Mouse (Mus musculus) neural tube, embryonic 13.5 days (tissue): ENCODE data around the gene Frmd4b. TPM values are rescaled to one million over a fixed set of nuclear protein-coding genes. Genes with fewer than 3 reads are reported as not detected.

Source experiments
- ATAC-seq: fragments of 200-750 bp; cut with Nextera tagmentation; 2 replicates; pipeline ENCODE4 v1.8.0; 2017; ENCODE audit warnings: low read depth, mild to moderate bottlenecking, moderate TSS enrichment, moderate library complexity
- H3K27ac ChIP-seq: fragments of 300-500 bp; sonication (generic); replicated peaks from 2 replicates; pipeline ENCODE4 v1.5.1; 2015; ENCODE audit warnings: moderate library complexity, mild to moderate bottlenecking, inconsistent platforms
- H3K27me3 ChIP-seq: fragments of 300-500 bp; sonication (generic); 2 replicates; pipeline ENCODE4 v1.6.1; 2015; ENCODE audit warnings: mild to moderate bottlenecking, inconsistent platforms
- H3K36me3 ChIP-seq: fragments of 300-500 bp; sonication (generic); 2 replicates; pipeline ENCODE4 v1.6.1; 2015; ENCODE audit warnings: mild to moderate bottlenecking, inconsistent platforms
- H3K4me1 ChIP-seq: fragments of 300-500 bp; sonication (generic); replicated peaks from 2 replicates; pipeline ENCODE4 v1.6.1; 2015; ENCODE audit warnings: inconsistent platforms
- H3K4me2 ChIP-seq: fragments of 300-500 bp; sonication (generic); 2 replicates; pipeline ENCODE4 v1.6.1; 2015; ENCODE audit warnings: inconsistent platforms, mild to moderate bottlenecking, moderate library complexity
- H3K4me3 ChIP-seq: fragments of 300-500 bp; sonication (generic); 2 replicates; pipeline ENCODE4 v1.5.1; 2015; ENCODE audit warnings: mild to moderate bottlenecking, inconsistent platforms
- H3K9ac ChIP-seq: fragments of 300-500 bp; sonication (generic); 2 replicates; pipeline ENCODE4 v1.6.1; 2015; ENCODE audit warnings: moderate library complexity, mild to moderate bottlenecking, inconsistent platforms
- H3K9me3 ChIP-seq: fragments of 300-500 bp; sonication (generic); 2 replicates; pipeline ENCODE4 v1.6.1; 2016; ENCODE audit warnings: inconsistent platforms
- WGBS: fragments of 180-500 bp; shearing (Covaris S2); methylation state at CpG from one replicate; pipeline ENCODE4 v1.1.7; 2015; 5-methylcytosine and 5-hydroxymethylcytosine counted together
- polyA plus RNA-seq: library from polyadenylated mRNA; unstranded; fragments of >200 nt; fragmentation: Nextera tagmentation; extraction: Ambion mirVana; gene quantifications from 2 replicates; pipeline ENCODE4 v1.2.1, GENCODE M21; 2015

The Frmd4b gene
- polyA plus RNA-seq, 1 experiment from 2014 or later, result 30.9 TPM

DNA sequence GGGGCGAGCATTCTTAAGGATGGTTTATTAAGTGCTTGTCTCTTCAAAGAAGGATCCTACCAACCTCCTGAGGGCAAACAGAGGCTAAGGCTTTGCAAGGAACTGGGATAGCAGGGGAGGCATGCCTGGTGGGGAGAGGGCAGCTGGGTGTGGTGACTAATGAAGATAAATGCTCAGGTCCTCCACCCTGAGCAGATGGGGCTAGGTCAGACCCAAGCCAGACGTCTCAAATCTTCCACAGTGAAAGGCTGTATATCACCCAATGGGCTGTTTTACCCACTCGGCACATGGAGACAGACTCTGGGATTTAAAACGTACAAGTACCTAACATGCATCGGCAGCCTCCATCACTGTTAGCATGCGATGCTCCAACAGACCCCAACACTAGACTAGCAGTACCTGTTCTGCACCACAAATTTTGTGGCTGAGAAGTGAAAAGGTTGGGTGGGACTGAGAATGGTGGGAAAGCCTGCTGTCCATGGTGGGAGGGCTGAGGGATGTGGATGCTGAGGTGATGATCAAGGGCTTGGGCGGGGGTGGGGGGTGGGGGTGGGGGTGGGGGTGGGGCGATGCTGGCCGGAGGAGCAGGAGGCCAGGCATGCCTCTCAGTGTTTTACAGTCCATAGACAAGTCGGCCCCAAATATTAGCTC, 214.4 kb downstream of the Frmd4b start:
- Histone ChIP-seq H3K27ac (peak overlapping the region; percentile 38), H3K36me3 (no peaks in the 10 kb centered on the region), H3K4me1 (peaks cover 57% of the 10 kb centered on the region), H3K4me2 (no peak overlapping the region), H3K9ac (no peak overlapping the region; the same call in 1 of the 2 replicates), H3K9me3 (no peaks in the 10 kb centered on the region), H3K4me3 (no peak overlapping the region), H3K27me3 (no peaks in the 10 kb centered on the region)
- ATAC-seq, result peak; percentile 52; the same call in 1 of the 2 replicates
- WGBS, result 38% methylated on average over 9 of the region's 10 CpGs

- Histone ChIP-seq H3K4me1 (peaks cover 77% of the 10 kb centered on the region), H3K27ac (no peak overlapping the region), H3K9ac (no peak overlapping the region), H3K4me3 (no peak overlapping the region), H3K9me3 (no peaks in the 10 kb centered on the region), H3K27me3 (no peaks in the 10 kb centered on the region), H3K4me2 (no peak overlapping the region), H3K36me3 (no peaks in the 10 kb centered on the region)
- no peak for ATAC-seq
- WGBS, result 90% methylated on average over 6 of the region's 6 CpGs
Observed at GRCm38 (mm10) chr6:97400446-97400845, 216.9 kb downstream of the Frmd4b start.

- no peaks in the 10 kb centered on the region for H3K36me3 ChIP-seq
- H3K27ac ChIP-seq, result no peak overlapping the region
- H3K27me3 ChIP-seq, result no peaks in the 10 kb centered on the region
- H3K4me3 ChIP-seq, result no peak overlapping the region
- no peak overlapping the region for H3K9ac ChIP-seq
- no peak for ATAC-seq
- WGBS, result 71% methylated on average over 4 of the region's 4 CpGs
- H3K9me3 ChIP-seq, result no peaks in the 10 kb centered on the region
- peaks cover 67% of the 10 kb centered on the region for H3K4me1 ChIP-seq
- no peak overlapping the region for H3K4me2 ChIP-seq
Observed at GRCm38 (mm10) chr6:97397935-97398334, 219.4 kb downstream of the Frmd4b start.

DNA sequence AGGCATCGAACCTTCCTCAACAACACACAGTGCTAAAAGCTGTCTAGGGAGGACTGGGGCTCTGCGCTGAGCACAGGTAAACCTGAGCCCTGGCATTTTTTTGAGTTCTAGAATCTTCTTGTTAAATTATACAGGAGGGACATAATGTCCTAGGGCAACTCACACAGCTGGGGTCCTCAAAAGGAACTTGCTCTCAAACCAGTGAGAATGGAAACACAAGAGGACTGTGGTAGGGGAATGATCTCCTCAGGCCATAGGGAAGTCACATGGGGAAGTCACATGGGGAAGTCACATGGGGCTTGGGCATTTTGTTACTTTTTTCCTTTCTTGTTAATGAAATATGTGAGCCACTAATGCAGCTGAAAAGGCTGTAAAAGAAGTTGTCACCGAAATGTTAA, 220.4 kb downstream of the Frmd4b start:
- H3K4me3 ChIP-seq, result no peak overlapping the region
- H3K9ac ChIP-seq, result no peak overlapping the region
- peaks cover 60% of the 10 kb centered on the region for H3K4me1 ChIP-seq
- no peaks in the 10 kb centered on the region for H3K27me3 ChIP-seq
- WGBS, result 36% methylated on average over 3 of the region's 3 CpGs
- H3K27ac ChIP-seq, result no peak overlapping the region; the same call in 1 of the 2 replicates
- H3K36me3 ChIP-seq, result no peaks in the 10 kb centered on the region
- no peak overlapping the region for H3K4me2 ChIP-seq
- peak; percentile 6; the same call in 1 of the 2 replicates for ATAC-seq
- H3K9me3 ChIP-seq, result no peaks in the 10 kb centered on the region

GRCm38 (mm10) chr6:97396351-97396956, 220.9 kb downstream of the Frmd4b start:
- H3K36me3 ChIP-seq, result no peaks in the 10 kb centered on the region
- H3K4me2 ChIP-seq, result 0 out of 2 replicates have a peak overlapping the region, but pooled peaks have one; percentile 18
- H3K4me3 ChIP-seq, result no peak overlapping the region
- no peaks in the 10 kb centered on the region for H3K9me3 ChIP-seq
- H3K4me1 ChIP-seq, result peaks cover 60% of the 10 kb centered on the region
- 10% methylated on average over 9 of the region's 9 CpGs for WGBS
- H3K27me3 ChIP-seq, result no peaks in the 10 kb centered on the region
- H3K9ac ChIP-seq, result no peak overlapping the region
- ATAC-seq, result peak; percentile 74
- peak overlapping the region; percentile 79 for H3K27ac ChIP-seq

DNA sequence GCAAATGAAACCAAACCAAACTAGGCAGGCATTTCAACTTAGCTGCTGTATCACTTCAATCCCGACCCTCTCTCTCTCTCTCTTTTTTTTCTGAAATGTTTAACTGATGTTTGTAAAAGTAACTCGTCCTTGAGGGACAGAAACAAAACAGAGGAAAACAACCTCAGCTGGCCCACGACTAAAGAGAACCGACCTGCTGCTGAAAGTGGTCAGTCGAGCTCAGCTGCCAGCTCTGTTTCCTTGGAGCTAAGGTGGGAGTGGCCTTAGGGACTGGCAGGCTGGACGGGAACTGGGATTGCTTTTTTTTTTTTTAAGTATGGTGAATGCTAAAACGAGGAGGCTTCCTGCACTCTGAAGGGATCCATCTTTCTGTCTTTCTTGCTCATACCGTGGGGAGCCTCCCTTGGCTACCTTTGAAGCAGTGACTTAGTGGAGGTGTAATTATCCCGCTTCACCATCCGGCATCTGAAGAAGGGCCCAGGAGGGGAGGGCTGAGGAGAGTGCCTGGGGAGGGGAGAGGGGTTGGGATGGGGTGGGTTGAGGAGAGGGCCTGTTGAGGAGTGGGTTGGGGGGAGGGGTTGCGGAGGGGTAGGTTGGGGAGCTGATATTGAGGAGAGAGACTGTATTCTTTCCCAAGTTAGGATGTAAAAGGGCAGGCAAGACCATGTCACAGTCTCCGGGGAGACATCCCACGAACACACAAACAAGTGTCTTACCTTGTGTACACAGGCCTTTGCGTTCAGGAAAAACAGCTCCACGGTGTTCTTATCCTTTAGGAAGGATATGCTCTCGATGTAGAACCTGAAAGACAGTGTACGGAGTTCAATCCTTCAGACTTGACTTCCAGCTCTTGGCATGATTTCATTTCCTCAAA, 221.6 kb downstream of the Frmd4b start:
- no peak overlapping the region for H3K9ac ChIP-seq
- H3K4me2 ChIP-seq, result peak overlapping the region; percentile 24; the same call in 1 of the 2 replicates
- H3K27me3 ChIP-seq, result no peaks in the 10 kb centered on the region
- no peak overlapping the region for H3K4me3 ChIP-seq
- no peaks in the 10 kb centered on the region for H3K36me3 ChIP-seq
- ATAC-seq, result no peak
- WGBS, result 11% methylated on average over 17 of the region's 17 CpGs
- H3K4me1 ChIP-seq, result peaks cover 60% of the 10 kb centered on the region
- no peaks in the 10 kb centered on the region for H3K9me3 ChIP-seq
- peak overlapping the region; percentile 79 for H3K27ac ChIP-seq

- no peak for ATAC-seq
Observed at GRCm38 (mm10) chr6:97394473-97395075, 222.8 kb downstream of the Frmd4b start.

DNA sequence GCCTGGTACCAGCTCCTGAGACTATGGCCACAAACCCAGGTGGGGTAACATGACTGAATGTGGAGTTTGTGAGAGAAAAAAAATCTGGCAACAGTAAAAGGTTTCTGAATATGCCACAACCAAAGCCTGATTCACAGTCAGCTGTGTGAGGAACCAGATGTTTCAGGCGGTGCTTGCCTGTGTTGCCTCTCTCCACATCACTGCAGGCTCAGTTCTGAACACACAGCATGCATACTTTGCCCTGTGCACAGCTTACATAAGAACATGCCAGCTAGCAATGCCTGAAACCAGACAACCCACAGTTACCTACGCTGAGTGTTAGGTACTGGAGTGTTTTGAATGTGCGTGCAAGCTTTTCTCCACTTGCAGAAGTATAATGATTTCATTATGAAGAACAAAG, 224.4 kb downstream of the Frmd4b start:
- H3K4me3 ChIP-seq, result no peak overlapping the region
- H3K36me3 ChIP-seq, result no peaks in the 10 kb centered on the region
- no peak overlapping the region for H3K4me2 ChIP-seq
- ATAC-seq, result no peak
- no peak overlapping the region for H3K27ac ChIP-seq
- no peaks in the 10 kb centered on the region for H3K27me3 ChIP-seq
- peaks cover 39% of the 10 kb centered on the region for H3K4me1 ChIP-seq
- H3K9me3 ChIP-seq, result no peaks in the 10 kb centered on the region
- H3K9ac ChIP-seq, result no peak overlapping the region
- 90% methylated on average over 3 of the region's 3 CpGs for WGBS

More at GRCm38 (mm10) chr6:97394473-97395075, 222.8 kb downstream of the Frmd4b start:
- Histone ChIP-seq H3K27me3 (no peaks in the 10 kb centered on the region), H3K4me3 (no peak overlapping the region), H3K36me3 (no peaks in the 10 kb centered on the region), H3K4me2 (peak overlapping the region; percentile 24; the same call in 1 of the 2 replicates), H3K9ac (no peak overlapping the region), H3K4me1 (peaks cover 53% of the 10 kb centered on the region), H3K27ac (peak overlapping the region; percentile 79), H3K9me3 (no peaks in the 10 kb centered on the region)
- 20% methylated on average over 12 of the region's 12 CpGs for WGBS

DNA sequence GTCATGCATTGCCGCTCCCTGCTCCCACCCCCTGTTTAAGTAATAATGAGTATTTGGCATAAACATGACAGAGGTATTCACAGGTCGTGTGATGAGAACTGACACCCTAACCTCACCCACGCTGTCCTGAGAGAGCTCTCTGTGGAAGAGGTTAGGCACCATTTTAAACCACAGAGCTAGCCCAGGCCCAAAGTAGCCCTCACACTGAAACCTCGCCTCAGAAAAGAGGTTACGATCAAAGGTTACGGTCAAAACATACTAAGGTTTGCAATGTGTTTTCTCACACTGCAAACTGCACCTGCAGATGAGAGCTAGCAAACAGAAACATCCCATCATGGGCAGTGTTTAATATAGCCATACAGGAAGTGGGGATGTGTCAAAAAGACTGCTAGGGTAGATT, 230.0 kb downstream of the Frmd4b start:
- H3K36me3 ChIP-seq, result no peaks in the 10 kb centered on the region
- no peak overlapping the region for H3K9ac ChIP-seq
- WGBS, result 85% methylated on average over 6 of the region's 6 CpGs
- H3K27me3 ChIP-seq, result no peaks in the 10 kb centered on the region
- H3K4me3 ChIP-seq, result no peak overlapping the region
- no peak overlapping the region for H3K27ac ChIP-seq
- H3K4me1 ChIP-seq, result 0 out of 2 replicates have a peak, but pooled peaks cover 4% of the 10 kb centered on the region
- no peak overlapping the region for H3K4me2 ChIP-seq
- ATAC-seq, result no peak
- no peaks in the 10 kb centered on the region for H3K9me3 ChIP-seq

GRCm38 (mm10) chr6:97384918-97385317, 232.4 kb downstream of the Frmd4b start:
- H3K4me1 ChIP-seq, result 0 out of 2 replicates have a peak, but pooled peaks cover 4% of the 10 kb centered on the region
- no peak overlapping the region for H3K4me2 ChIP-seq
- H3K9me3 ChIP-seq, result no peaks in the 10 kb centered on the region
- no peak overlapping the region for H3K4me3 ChIP-seq
- WGBS, result 87% methylated on average over 5 of the region's 5 CpGs
- ATAC-seq, result no peak
- no peaks in the 10 kb centered on the region for H3K27me3 ChIP-seq
- no peaks in the 10 kb centered on the region for H3K36me3 ChIP-seq
- H3K9ac ChIP-seq, result no peak overlapping the region
- H3K27ac ChIP-seq, result no peak overlapping the region

GRCm38 (mm10) chr6:97381275-97381674, 236.1 kb downstream of the Frmd4b start:
- Histone ChIP-seq H3K27ac (no peak overlapping the region), H3K4me2 (no peak overlapping the region), H3K36me3 (no peaks in the 10 kb centered on the region), H3K4me3 (no peak overlapping the region), H3K9ac (no peak overlapping the region), H3K4me1 (no peaks in the 10 kb centered on the region), H3K27me3 (no peaks in the 10 kb centered on the region), H3K9me3 (no peaks in the 10 kb centered on the region)
- no peak for ATAC-seq
- 72% methylated on average over 4 of the region's 4 CpGs for WGBS
